Mouse (Mus musculus) R1 (cell line): Measurements from ENCODE around the gene Cntnap5c.
A peak's percentile ranks its signal among the peaks of the same experiment; 100 is the strongest.
"Not testable (repeated sequence)": the region's sequence is repeated elsewhere in the genome, so short reads cannot be mapped to it uniquely, and the experiment has no call there.

Experiments
- DNase-seq: peaks from one replicate; pipeline ENCODE4 v3.0.0-alpha.2; 2018; ENCODE audit warnings: low read depth, low spot score

Gene Cntnap5c

GRCm38 (mm10) chr17:57768622-57769610, at the start of gene Cntnap5c:
Cntnap5c (plus strand) TSS chr17:57769570.
- peak; percentile 79 for DNase-seq

GRCm38 (mm10) chr17:57742119-57742518, 27.3 kb upstream of the Cntnap5c start, which contains the start of gene Gm21834:
Gm21834 (minus strand) TSS chr17:57742219.
- DNase-seq, result no peak

- DNase-seq, result no peak
These were observed 11.3 kb upstream of the Cntnap5c start for GRCm38 (mm10) chr17:57758033-57758432.

GRCm38 (mm10) chr17:57767306-57767705, 2.1 kb upstream of the Cntnap5c start:
- no peak for DNase-seq

- peak; percentile 45 for DNase-seq
These were observed 1.5 kb downstream of the Cntnap5c start for GRCm38 (mm10) chr17:57770904-57771303.

GRCm38 (mm10) chr17:57788161-57788799, 18.9 kb downstream of the Cntnap5c start:
- no peak for DNase-seq

GRCm38 (mm10) chr17:57795408-57795807, 26.0 kb downstream of the Cntnap5c start:
- DNase-seq, result no peak

GRCm38 (mm10) chr17:57796668-57797311, 27.4 kb downstream of the Cntnap5c start:
- DNase-seq, result no peak

GRCm38 (mm10) chr17:57799414-57799985, 30.1 kb downstream of the Cntnap5c start:
- no peak for DNase-seq

GRCm38 (mm10) chr17:57801180-57801579, 31.8 kb downstream of the Cntnap5c start:
- no peak for DNase-seq

GRCm38 (mm10) chr17:57837090-57837971, 68.0 kb downstream of the Cntnap5c start:
- no peak for DNase-seq

- DNase-seq, result not testable (repeated sequence)
These were observed 86.4 kb downstream of the Cntnap5c start for GRCm38 (mm10) chr17:57855811-57856210.

- DNase-seq, result no peak
These were observed 96.6 kb downstream of the Cntnap5c start for GRCm38 (mm10) chr17:57865996-57866395.

GRCm38 (mm10) chr17:57887742-57888389, 118.5 kb downstream of the Cntnap5c start:
- no peak for DNase-seq

GRCm38 (mm10) chr17:57911770-57912293, 142.5 kb downstream of the Cntnap5c start:
- no peak for DNase-seq

- DNase-seq, result no peak
These were observed 214.9 kb downstream of the Cntnap5c start for GRCm38 (mm10) chr17:57984230-57984629.

- DNase-seq, result peak; percentile 42
These were observed 219.1 kb downstream of the Cntnap5c start for GRCm38 (mm10) chr17:57988420-57988819.

- peak; percentile 80 for DNase-seq
These were observed 227.1 kb downstream of the Cntnap5c start for GRCm38 (mm10) chr17:57996461-57996860.

- no peak for DNase-seq
These were observed 229.7 kb downstream of the Cntnap5c start for GRCm38 (mm10) chr17:57999080-57999479.

- DNase-seq, result no peak
These were observed 233.5 kb downstream of the Cntnap5c start for GRCm38 (mm10) chr17:58002845-58003244.
